Mouse (Mus musculus): ENCODE results near the gene Ankrd23. TPM values are rescaled to one million over a fixed set of nuclear protein-coding genes. Genes with fewer than 3 reads are reported as not detected.
A peak's percentile ranks its signal among the peaks of the same experiment; 100 is the strongest.

Gene Ankrd23
- polyA plus RNA-seq, 1 experiment = 18.1 TPM

DNA sequence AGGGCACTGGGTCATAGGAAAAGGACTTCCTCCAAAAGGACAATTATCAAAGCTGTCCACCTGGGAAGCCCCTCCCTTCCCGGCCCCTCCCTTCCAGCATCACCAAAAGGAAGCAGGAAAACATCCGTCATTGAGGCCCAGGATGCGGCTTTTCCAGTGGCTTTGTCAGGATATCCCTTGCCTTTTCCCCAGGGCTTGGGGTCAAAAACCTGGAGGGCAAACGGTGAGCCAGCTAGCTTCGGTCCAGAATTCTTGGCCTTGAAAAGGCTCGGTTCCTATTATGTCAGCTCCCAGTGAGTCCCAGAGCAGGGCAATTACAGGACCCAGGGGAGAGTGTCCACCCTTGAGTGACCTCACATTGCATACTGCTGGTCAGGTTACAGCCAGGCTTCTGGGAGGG is 24.2 kb upstream of the Ankrd23 start:
- no peak for DNase-seq (ENCODE audit: low read depth)
- TF ChIP-seq CTCF (IDR thresholded peaks at IDR 0.05; ENCODE audit: borderline replicate concordance, extremely low read depth, insufficient read depth, insufficient read length) (no peak), POLR2A (IDR thresholded peaks at IDR 0.05; ENCODE audit: borderline replicate concordance, extremely low read depth, insufficient read depth, insufficient read length, poor library complexity, severe bottlenecking) (no peak)

DNA sequence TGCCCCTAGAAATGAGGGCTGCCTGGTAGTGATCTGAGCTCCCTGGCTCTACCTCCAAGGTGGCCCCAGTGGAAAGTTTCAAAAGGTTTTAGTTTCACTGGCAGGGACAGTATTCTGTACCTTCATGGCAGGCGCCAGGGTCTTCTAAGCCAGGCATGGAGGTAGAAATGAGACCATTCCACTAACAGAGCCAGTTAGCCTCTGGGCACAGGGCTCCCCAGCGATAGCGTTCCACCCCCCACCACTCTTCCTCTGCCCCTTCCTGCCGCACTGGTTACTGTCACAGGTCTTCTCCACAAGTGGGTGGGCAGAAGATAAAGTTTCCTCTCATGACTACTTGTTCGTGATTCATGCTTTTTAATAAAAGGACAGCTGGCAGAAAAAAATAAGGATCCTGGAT is 23.2 kb upstream of the Ankrd23 start:
- no peak for DNase-seq (ENCODE audit: low read depth)
- TF ChIP-seq CTCF (IDR thresholded peaks at IDR 0.05; ENCODE audit: borderline replicate concordance, extremely low read depth, insufficient read depth, insufficient read length) = no peak
- TF ChIP-seq POLR2A (IDR thresholded peaks at IDR 0.05; ENCODE audit: borderline replicate concordance, extremely low read depth, insufficient read depth, insufficient read length, poor library complexity, severe bottlenecking) = no peak

DNA sequence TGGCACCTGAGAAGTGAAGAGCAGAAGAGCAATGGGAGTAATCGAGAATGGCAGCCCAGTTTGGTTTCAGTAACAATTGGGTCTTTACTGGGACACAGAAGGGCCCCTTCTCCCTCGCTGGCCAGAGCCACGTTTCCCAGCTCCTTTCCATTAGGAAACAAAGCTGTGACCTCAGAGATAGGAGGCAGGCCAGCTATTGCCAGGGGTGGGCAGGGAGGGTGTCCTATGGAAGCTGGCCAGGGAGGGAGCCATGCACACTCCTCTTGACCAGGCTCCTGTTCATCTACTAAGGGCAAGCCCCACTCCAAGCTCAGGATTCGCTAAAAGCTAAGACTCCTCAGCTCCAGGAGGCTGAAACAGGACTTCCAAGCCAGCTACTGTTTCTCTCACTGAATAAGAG is 22.6 kb upstream of the Ankrd23 start:
- DNase-seq (ENCODE audit: low read depth) = no peak
- TF ChIP-seq CTCF (IDR thresholded peaks at IDR 0.05; ENCODE audit: borderline replicate concordance, extremely low read depth, insufficient read depth, insufficient read length) (no peak), POLR2A (IDR thresholded peaks at IDR 0.05; ENCODE audit: borderline replicate concordance, extremely low read depth, insufficient read depth, insufficient read length, poor library complexity, severe bottlenecking) (no peak)

DNA sequence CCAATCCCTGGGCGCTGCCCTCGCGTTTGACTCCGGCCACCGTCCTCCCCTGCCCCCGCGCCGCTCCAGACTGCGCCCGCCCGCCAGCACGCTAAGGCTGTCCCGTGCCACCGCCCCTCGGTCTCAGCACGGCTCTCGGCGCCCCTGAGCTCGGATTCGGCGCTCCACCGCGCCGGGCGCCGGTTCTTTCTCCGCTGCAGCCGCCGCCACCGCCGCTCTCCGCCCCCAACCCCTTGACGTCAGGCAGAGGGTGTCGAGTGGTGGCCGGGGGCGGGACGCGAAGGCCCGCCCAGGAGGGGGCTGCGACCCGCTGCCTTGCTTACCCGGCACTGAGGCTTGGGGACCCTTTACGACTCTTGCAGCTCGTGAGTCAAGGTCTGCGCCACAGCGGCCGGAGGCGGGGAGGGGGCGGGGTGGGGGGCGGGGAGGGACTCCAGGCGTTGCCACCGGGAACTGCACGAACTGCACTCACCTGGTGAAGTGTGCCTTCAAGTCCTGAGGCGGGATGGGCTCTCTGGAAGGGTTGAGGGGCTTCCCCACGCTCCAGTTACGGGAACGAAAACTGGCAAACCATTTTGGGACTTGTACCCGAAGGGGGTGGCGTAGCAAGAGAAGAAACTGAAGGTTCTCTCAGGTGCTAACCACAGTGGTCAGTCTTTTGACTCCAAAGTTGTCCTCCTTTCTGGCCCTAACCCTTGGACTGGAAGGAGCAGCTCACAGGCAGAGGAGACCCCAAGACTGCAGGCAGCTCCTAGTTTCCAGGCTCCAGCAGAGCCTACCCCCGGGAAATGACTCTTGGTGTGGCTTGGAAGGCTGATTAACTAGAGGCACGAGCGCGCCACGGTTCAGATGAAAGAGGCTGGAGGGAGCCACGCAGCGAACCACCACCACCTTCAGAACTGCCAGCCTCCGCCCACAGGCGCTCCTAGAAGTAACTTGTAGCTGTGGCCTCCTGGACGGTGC is 21.6 kb upstream of the Ankrd23 start, which contains the start of gene Sema4c:
Gene Sema4c (minus strand): TSS at position 319 of the 963 bp plus-strand sequence.
- DNase-seq (ENCODE audit: low read depth) = peak; percentile 92
- peak; percentile 93 for TF ChIP-seq POLR2A (IDR thresholded peaks at IDR 0.05; ENCODE audit: borderline replicate concordance, extremely low read depth, insufficient read depth, insufficient read length, poor library complexity, severe bottlenecking)
- no peak for TF ChIP-seq CTCF (IDR thresholded peaks at IDR 0.05; ENCODE audit: borderline replicate concordance, extremely low read depth, insufficient read depth, insufficient read length)

DNA sequence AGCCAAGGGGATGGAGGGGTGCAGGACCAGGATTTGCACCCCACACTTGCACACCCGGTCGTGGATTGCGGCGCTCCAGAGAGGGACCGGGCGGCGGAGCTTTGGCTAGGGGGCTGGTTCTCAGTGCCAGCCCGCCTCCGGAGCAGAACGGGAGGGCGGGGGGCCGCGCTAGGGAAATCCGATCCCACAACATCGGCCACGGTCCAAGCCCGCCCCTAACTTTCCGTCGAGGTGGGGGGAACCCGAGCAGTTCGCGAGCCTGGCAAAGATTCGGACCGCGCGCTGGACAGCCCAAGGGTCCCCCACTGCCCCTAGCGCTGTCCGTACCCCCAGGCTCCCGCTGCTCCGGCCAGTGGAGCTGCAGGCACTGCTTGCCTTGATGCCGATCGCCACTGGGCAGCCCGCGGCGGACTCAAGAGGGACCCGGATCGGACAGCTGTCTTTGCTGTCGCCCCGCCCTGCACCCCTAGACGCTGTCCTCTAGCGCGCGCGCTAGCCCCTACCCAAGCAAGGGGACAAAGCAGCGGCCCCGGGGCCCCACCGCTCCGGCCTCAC is 20.9 kb upstream of the Ankrd23 start:
- peak; percentile 80 for DNase-seq (ENCODE audit: low read depth)
- TF ChIP-seq POLR2A (IDR thresholded peaks at IDR 0.05; ENCODE audit: borderline replicate concordance, extremely low read depth, insufficient read depth, insufficient read length, poor library complexity, severe bottlenecking) = no peak
- no peak for TF ChIP-seq CTCF (IDR thresholded peaks at IDR 0.05; ENCODE audit: borderline replicate concordance, extremely low read depth, insufficient read depth, insufficient read length)

DNA sequence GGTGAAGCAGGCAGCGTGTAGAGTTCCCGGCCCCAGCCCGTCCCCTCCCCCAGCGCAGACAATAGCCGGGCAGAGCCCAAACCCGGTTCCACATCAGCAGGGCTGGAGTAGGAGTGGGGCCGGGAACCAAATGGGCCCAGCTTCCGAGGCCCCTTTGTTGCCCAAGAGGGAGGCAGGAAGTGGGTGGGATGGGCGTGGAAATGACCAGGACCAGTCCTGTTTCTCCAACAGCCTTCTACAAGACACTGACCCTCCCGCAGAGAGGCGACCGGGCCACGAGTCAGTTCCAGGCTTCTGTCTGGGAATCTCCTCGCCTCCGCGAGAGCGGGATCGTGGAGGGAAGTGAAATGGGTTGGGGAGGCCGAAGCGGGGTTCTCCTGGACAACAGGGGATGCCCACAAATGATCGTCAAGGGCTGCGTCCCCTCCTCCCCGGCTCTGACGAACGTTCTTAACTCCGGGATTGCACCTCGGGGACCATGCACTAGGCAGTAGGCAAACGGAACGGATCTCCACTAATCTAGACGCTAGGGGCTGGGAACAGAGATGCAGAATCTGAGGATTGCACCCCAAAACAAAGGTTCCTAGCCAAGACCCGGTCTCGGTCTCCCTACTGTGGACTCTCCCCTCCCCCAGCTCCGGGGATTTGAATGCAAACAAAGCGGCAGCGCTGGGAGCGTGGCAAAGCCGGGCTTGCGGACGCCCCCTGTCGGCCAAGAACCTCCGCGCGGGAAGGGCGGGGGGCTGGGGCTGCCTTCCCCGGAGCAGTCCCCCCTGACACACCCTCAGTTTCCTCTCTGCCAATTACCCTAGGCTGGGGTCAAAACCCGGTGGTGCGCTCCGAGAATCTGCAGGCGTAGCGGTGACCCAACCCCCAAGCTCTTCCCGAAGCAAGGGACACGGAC is 20.1 kb upstream of the Ankrd23 start:
- TF ChIP-seq POLR2A (IDR thresholded peaks at IDR 0.05; ENCODE audit: borderline replicate concordance, extremely low read depth, insufficient read depth, insufficient read length, poor library complexity, severe bottlenecking) (peak; percentile 70; the same call in 1 of the 2 replicates), CTCF (IDR thresholded peaks at IDR 0.05; ENCODE audit: borderline replicate concordance, extremely low read depth, insufficient read depth, insufficient read length) (peak; percentile 92)
- peak; percentile 97 for DNase-seq (ENCODE audit: low read depth)

DNA sequence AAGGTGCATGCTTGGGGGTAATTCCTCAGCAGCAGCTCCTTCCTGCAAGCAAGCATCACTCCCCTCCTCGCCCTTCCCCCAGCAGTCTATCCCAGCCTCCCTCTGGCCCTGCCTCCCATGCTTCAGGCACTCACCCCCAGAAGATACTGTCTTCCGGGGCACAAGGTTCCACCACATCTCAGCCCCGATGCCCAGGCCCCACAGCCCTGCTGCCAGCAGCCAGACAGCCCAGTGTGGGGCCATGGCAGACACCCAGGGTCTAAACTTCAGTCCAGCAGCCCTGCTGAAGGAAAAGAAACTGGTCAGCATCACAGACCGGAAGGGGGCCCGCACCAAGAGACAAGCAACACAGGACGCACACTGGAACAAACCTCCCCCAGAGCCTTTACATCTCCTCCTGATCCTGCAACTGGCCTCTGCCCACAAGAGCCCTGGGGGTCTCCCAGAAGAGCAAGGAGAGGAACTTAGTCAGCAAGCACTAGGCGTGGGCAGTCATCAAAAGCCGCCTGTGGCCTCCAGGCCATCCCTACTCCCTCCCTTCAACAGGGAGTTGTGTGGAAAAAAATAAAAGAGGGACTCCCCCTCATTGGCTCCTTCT is 19.2 kb upstream of the Ankrd23 start:
- DNase-seq (ENCODE audit: low read depth) = peak; percentile 54
- TF ChIP-seq POLR2A (IDR thresholded peaks at IDR 0.05; ENCODE audit: borderline replicate concordance, extremely low read depth, insufficient read depth, insufficient read length, poor library complexity, severe bottlenecking) (no peak), CTCF (IDR thresholded peaks at IDR 0.05; ENCODE audit: borderline replicate concordance, extremely low read depth, insufficient read depth, insufficient read length) (no peak)

DNA sequence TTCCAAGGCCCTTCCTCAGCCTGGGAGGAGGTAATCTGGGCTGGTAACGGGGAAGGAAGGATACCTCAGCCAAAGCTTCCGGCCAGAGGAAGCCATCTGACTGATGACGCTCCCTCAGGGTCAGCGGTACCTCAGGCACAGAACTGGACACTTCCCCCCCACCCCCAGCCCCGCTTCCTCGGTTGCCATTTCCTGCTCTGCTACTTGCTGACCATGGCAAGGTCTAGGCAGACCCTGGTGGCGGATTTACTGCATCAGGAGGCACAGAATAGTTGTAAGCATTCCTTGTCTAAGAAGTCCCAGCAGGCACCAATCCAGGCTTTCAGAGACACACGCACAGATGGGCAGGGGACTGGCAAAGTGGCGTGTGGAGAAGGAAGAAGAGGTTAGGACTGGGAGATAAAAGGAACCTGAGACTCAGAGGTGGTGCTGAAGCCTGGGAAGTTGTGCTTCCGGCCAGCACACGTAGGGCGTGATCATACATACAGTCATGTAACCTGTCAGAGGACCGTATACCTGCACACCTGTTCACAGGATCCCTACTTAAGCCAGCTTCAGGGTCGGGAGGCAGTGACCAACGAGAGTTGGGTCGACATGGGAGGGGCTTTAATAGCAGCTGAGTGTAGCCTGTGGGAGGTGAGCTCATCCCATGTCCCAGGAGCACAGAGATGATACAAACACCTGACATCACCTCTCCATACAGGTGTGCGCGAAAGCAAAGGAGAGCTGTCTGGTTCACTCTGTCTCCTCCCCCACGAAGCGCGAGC is 18.1 kb upstream of the Ankrd23 start:
- DNase-seq (ENCODE audit: low read depth) = no peak
- no peak for TF ChIP-seq CTCF (IDR thresholded peaks at IDR 0.05; ENCODE audit: borderline replicate concordance, extremely low read depth, insufficient read depth, insufficient read length)
- no peak for TF ChIP-seq POLR2A (IDR thresholded peaks at IDR 0.05; ENCODE audit: borderline replicate concordance, extremely low read depth, insufficient read depth, insufficient read length, poor library complexity, severe bottlenecking)

DNA sequence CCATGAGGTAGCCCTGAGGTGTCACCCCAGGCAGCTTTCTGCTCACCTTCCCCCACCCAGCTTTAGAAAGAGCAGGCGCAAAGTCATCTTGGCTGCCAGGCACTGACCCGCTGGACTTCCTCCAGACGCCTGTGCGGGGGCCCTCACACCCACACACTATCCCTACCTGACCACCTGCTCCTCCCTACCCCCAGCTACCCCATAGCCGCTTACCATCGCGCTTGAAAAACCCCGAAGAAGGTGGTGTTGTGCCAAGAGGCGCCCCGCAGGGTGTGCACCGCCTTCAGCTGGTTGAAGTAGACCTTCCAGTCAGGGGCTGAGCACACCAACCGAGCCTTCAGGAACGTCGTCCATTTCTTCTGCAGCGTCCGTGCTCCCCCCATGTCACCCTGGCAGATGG is 15.8 kb upstream of the Ankrd23 start:
- DNase-seq (ENCODE audit: low read depth) = no peak
- TF ChIP-seq POLR2A (IDR thresholded peaks at IDR 0.05; ENCODE audit: borderline replicate concordance, extremely low read depth, insufficient read depth, insufficient read length, poor library complexity, severe bottlenecking) (no peak), CTCF (IDR thresholded peaks at IDR 0.05; ENCODE audit: borderline replicate concordance, extremely low read depth, insufficient read depth, insufficient read length) (no peak)

DNA sequence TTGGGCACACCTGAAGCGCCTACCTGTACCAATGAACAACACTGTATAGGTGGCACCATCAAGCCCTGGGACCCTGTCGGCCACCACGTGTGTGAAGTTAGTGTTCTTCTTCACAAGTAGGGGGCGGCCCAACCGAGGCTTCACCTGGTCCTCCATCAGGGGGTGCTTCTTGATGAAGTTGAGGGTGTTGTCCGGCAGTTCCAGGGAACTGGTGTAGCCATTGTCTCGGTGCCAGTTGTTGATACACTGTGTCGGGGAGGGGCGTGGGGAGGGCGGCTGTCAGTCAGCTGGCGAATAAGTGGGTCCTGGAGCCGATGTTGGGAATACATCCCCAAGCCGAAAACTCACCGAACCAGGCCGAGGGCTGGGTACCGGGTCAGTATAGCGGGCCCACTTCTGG is 15.2 kb upstream of the Ankrd23 start:
- TF ChIP-seq POLR2A (IDR thresholded peaks at IDR 0.05; ENCODE audit: borderline replicate concordance, extremely low read depth, insufficient read depth, insufficient read length, poor library complexity, severe bottlenecking) (no peak), CTCF (IDR thresholded peaks at IDR 0.05; ENCODE audit: borderline replicate concordance, extremely low read depth, insufficient read depth, insufficient read length) (no peak)
- no peak for DNase-seq (ENCODE audit: low read depth)
